Mouse (Mus musculus) MEL (cell line): ENCODE data around the gene Fer. TPM values are rescaled to one million over a fixed set of nuclear protein-coding genes. Genes with fewer than 3 reads are reported as not detected.

ENCODE experiments used
- DNase-seq: peaks from one replicate; pipeline ENCODE4 v3.0.0; 2011; ENCODE audit warnings: low read depth, low spot score
- H3K27ac ChIP-seq: 2 replicates; pipeline ENCODE4 v1.5.1; 2012; ENCODE audit warnings: low read depth, mild to moderate bottlenecking, control low read depth, low read length, moderate library complexity; ENCODE audit not compliant: control insufficient read depth
- H3K27me3 ChIP-seq, 2 experiments: fragments of 150-350 bp in 1 of 2; sonication (generic) in 1 of 2; 2 replicates each; pipeline ENCODE4 v1.6.1; 2012; ENCODE audit warnings: low read length in 2 of 2, mild to moderate bottlenecking in 2 of 2, improper control_type of control experiment in 1 of 2, moderate library complexity in 1 of 2; ENCODE audit not compliant: insufficient read depth in 2 of 2, control insufficient read depth in 1 of 2
- H3K36me3 ChIP-seq, 2 experiments: 2 replicates each; pipeline ENCODE4 v1.6.1; 2012 to 2014; ENCODE audit warnings: low read length in 2 of 2, improper control_type of control experiment in 1 of 2, inconsistent platforms in 1 of 2, mild to moderate bottlenecking in 1 of 2; ENCODE audit not compliant: insufficient read depth in 2 of 2, control insufficient read depth in 1 of 2
- H3K4me1 ChIP-seq, 2 experiments: fragments of 150-350 bp in 1 of 2; sonication (generic) in 1 of 2; 2 replicates each; pipeline ENCODE4 v1.6.1; 2012; ENCODE audit warnings: low read length in 2 of 2, improper control_type of control experiment in 1 of 2, mild to moderate bottlenecking in 1 of 2; ENCODE audit not compliant: insufficient read depth in 2 of 2, control insufficient read depth in 1 of 2
- H3K4me3 ChIP-seq, 2 experiments: fragments of 150-350 bp in 1 of 2; sonication (generic) in 1 of 2; 2 replicates each; pipeline ENCODE4 v1.5.1; 2012; ENCODE audit warnings: low read depth in 2 of 2, low read length in 2 of 2, mild to moderate bottlenecking in 2 of 2, moderate library complexity in 2 of 2, control low read depth in 1 of 2, improper control_type of control experiment in 1 of 2; ENCODE audit not compliant: control insufficient read depth in 1 of 2, insufficient read depth in 1 of 2
- H3K79me2 ChIP-seq: 2 replicates; pipeline ENCODE4 v1.6.1; 2012; ENCODE audit warnings: mild to moderate bottlenecking, low read length, moderate library complexity; ENCODE audit not compliant: control insufficient read depth, poor library complexity, insufficient read depth
- H3K9ac ChIP-seq: 2 replicates; pipeline ENCODE4 v1.6.1; 2012; ENCODE audit warnings: low read depth, mild to moderate bottlenecking, control low read depth, low read length, moderate library complexity; ENCODE audit not compliant: control insufficient read depth, poor library complexity, severe bottlenecking
- H3K9me3 ChIP-seq: fragments of 150-350 bp; sonication (generic); replicated peaks from 2 replicates; pipeline ENCODE4 v1.6.1; 2012; ENCODE audit warnings: mild to moderate bottlenecking, low read length, improper control_type of control experiment, moderate library complexity; ENCODE audit not compliant: insufficient read depth
- CHD1 ChIP-seq: IDR thresholded peaks from 2 replicates; pipeline ENCODE4 v1.6.1; 2012; ENCODE audit warnings: low read depth, mild to moderate bottlenecking, inconsistent platforms, low read length, improper control_type of control experiment
- CTCF ChIP-seq, 3 experiments: IDR thresholded peaks in 2 of 3; conservative IDR thresholded peaks in 1 of 3; 2 replicates each; pipeline ENCODE4 v1.5.1; 2011 to 2012; ENCODE audit warnings: low read length in 3 of 3, low read depth in 2 of 3, mild to moderate bottlenecking in 2 of 3, improper control_type of control experiment in 1 of 3, inconsistent platforms in 1 of 3, mixed read lengths in 1 of 3, moderate library complexity in 1 of 3; ENCODE audit not compliant: control insufficient read depth in 1 of 3, insufficient read depth in 1 of 3, poor library complexity in 1 of 3, severe bottlenecking in 1 of 3
- ELF1 ChIP-seq: IDR thresholded peaks from 2 replicates; pipeline ENCODE4 v1.6.1; 2014; ENCODE audit warnings: low read depth, mild to moderate bottlenecking, inconsistent platforms, low read length, improper control_type of control experiment, moderate library complexity
- EP300 ChIP-seq, 2 experiments: IDR thresholded peaks; 2 replicates each; pipeline ENCODE4 v1.6.1; 2011; ENCODE audit warnings: improper control_type of control experiment in 2 of 2, low read length in 2 of 2, low read depth in 1 of 2, mild to moderate bottlenecking in 1 of 2
- GABPA ChIP-seq: IDR thresholded peaks from 2 replicates; pipeline ENCODE4 v1.6.1; 2012; ENCODE audit warnings: low read depth, mild to moderate bottlenecking, inconsistent platforms, low read length, improper control_type of control experiment, moderate library complexity
- HCFC1 ChIP-seq: IDR thresholded peaks from 2 replicates; pipeline ENCODE4 v1.6.1; 2012; ENCODE audit warnings: low read depth, mild to moderate bottlenecking, inconsistent platforms, low read length, improper control_type of control experiment, moderate library complexity
- MAFK ChIP-seq: IDR thresholded peaks from 2 replicates; pipeline ENCODE4 v1.6.1; 2011; ENCODE audit warnings: low read depth, mild to moderate bottlenecking, low read length, improper control_type of control experiment, borderline replicate concordance
- MAZ ChIP-seq: IDR thresholded peaks from 2 replicates; pipeline ENCODE4 v1.6.1; 2012; ENCODE audit warnings: low read depth, mild to moderate bottlenecking, inconsistent platforms, low read length, improper control_type of control experiment
- MEF2A ChIP-seq: IDR thresholded peaks from 2 replicates; pipeline ENCODE4 v1.6.1; 2014; ENCODE audit warnings: low read depth, mild to moderate bottlenecking, inconsistent platforms, low read length, improper control_type of control experiment; ENCODE audit not compliant: poor library complexity, insufficient replicate concordance, severe bottlenecking; ENCODE audit errors: extremely low read depth
- MXI1 ChIP-seq: IDR thresholded peaks from 2 replicates; pipeline ENCODE4 v1.6.1; 2011; ENCODE audit warnings: mild to moderate bottlenecking, low read depth, low read length, improper control_type of control experiment
- POLR2AphosphoS2 ChIP-seq: IDR thresholded peaks from 2 replicates; pipeline ENCODE4 v1.6.1; 2011; ENCODE audit warnings: low read length, improper control_type of control experiment
- RAD21 ChIP-seq: IDR thresholded peaks from 2 replicates; pipeline ENCODE4 v1.6.1; 2011; ENCODE audit warnings: mild to moderate bottlenecking, low read depth, low read length, improper control_type of control experiment
- SIN3A ChIP-seq: IDR thresholded peaks from 2 replicates; pipeline ENCODE4 v1.6.1; 2012; ENCODE audit warnings: low read length, improper control_type of control experiment, inconsistent platforms
- UBTF ChIP-seq: IDR thresholded peaks from 2 replicates; pipeline ENCODE4 v1.6.1; 2012; ENCODE audit warnings: low read depth, mild to moderate bottlenecking, inconsistent platforms, low read length, improper control_type of control experiment, moderate library complexity, borderline replicate concordance; ENCODE audit not compliant: insufficient read depth
- USF2 ChIP-seq, 2 experiments: IDR thresholded peaks; 2 replicates each; pipeline ENCODE4 v1.6.1; 2011 to 2012; ENCODE audit warnings: improper control_type of control experiment in 2 of 2, low read length in 2 of 2, borderline replicate concordance in 1 of 2, inconsistent platforms in 1 of 2, low read depth in 1 of 2, mild to moderate bottlenecking in 1 of 2; ENCODE audit not compliant: insufficient read depth in 1 of 2
- ZC3H11A ChIP-seq: IDR thresholded peaks from 2 replicates; pipeline ENCODE4 v1.6.1; 2012; ENCODE audit warnings: low read depth, mild to moderate bottlenecking, inconsistent platforms, low read length, improper control_type of control experiment
- ZKSCAN1 ChIP-seq: IDR thresholded peaks from 2 replicates; pipeline ENCODE4 v1.6.1; 2012; ENCODE audit warnings: low read depth, mild to moderate bottlenecking, inconsistent platforms, low read length, improper control_type of control experiment, moderate library complexity
- ZMIZ1 ChIP-seq: IDR thresholded peaks from 2 replicates; pipeline ENCODE4 v1.6.1; 2012; ENCODE audit warnings: low read depth, mild to moderate bottlenecking, inconsistent platforms, low read length, improper control_type of control experiment, moderate library complexity
- ZNF384 ChIP-seq: IDR thresholded peaks from 2 replicates; pipeline ENCODE4 v1.6.1; 2012; ENCODE audit warnings: low read depth, mild to moderate bottlenecking, inconsistent platforms, low read length, improper control_type of control experiment
- polyA plus RNA-seq, 2 experiments: library from polyadenylated mRNA; stranded (reverse) in 1 of 2; unstranded in 1 of 2; fragments of >175 nt in 1 of 2; fragments of >200 nt in 1 of 2; gene quantifications; 2 replicates each; pipeline versions ENCODE4 v1.2.1 to v1.2.4; 2012; ENCODE audit warnings: low replicate concordance in 2 of 2, low read depth in 1 of 2; ENCODE audit not compliant: insufficient read length in 2 of 2, insufficient read depth in 1 of 2, missing spikeins in 1 of 2
- total RNA-seq: library from RNA; depleted of rRNA; stranded (reverse); fragments of 300-350 nt; gene quantifications from 2 replicates; pipeline ENCODE4 v1.2.3, GENCODE M21; 2012

Fer gene
- total and polyA plus RNA-seq, 3 experiments = 8.5 to 11.2 TPM; not detected in 1

- no peak overlapping the region for H3K27ac ChIP-seq
- no peaks in the 10 kb centered on the region for H3K79me2 ChIP-seq
- peaks cover 0 to 6% of the 10 kb centered on the region in 2 experiments; a peak in 2 of 4 replicates for H3K36me3 ChIP-seq
- TF ChIP-seq SIN3A (no peak), USF2 (IDR thresholded peaks at IDR 0.05; ENCODE audit: borderline replicate concordance in 1 of 2, insufficient read depth in 1 of 2, low read depth in 1 of 2, low read length in 2 of 2) (no peak), POLR2AphosphoS2 (no peak), RAD21 (no peak), ZKSCAN1 (no peak), EP300 (IDR thresholded peaks at IDR 0.05; ENCODE audit: low read depth in 1 of 2, low read length in 2 of 2) (no peak), GABPA (no peak), MAFK (no peak), MXI1 (no peak), CHD1 (no peak), ZMIZ1 (no peak), ZNF384 (no peak), MAZ (no peak), ZC3H11A (no peak), MEF2A (no peak), HCFC1 (no peak)
- DNase-seq = no peak
- no peak overlapping the region for H3K4me3 ChIP-seq
- no peak overlapping the region for H3K9ac ChIP-seq
- H3K9me3 ChIP-seq = no peaks in the 10 kb centered on the region
- H3K27me3 ChIP-seq = no peaks in the 10 kb centered on the region
- peaks cover 3 to 5% of the 10 kb centered on the region in 2 experiments; a peak in 2 of 4 replicates for H3K4me1 ChIP-seq
Observed at GRCm38 (mm10) chr17:64100172-64100510, 237.3 kb downstream of the Fer start.

- H3K79me2 ChIP-seq = no peaks in the 10 kb centered on the region
- TF ChIP-seq MAZ (no peak), UBTF (no peak), ELF1 (no peak), CTCF (IDR thresholded peaks at IDR 0.05 in 2 of 3, conservative IDR thresholded peaks at IDR 0.05 in 1 of 3; ENCODE audit: control insufficient read depth in 1 of 3, insufficient read depth in 1 of 3, low read depth in 2 of 3, low read length in 3 of 3, poor library complexity in 1 of 3, severe bottlenecking in 1 of 3) (no peak)
- TF ChIP-seq, all 39 proteins: peak for 0
- no peaks in the 10 kb centered on the region for H3K27me3 ChIP-seq
- H3K36me3 ChIP-seq = no peaks in the 10 kb centered on the region
- H3K9me3 ChIP-seq = no peaks in the 10 kb centered on the region
- DNase-seq = no peak
- H3K4me1 ChIP-seq = no peaks in the 10 kb centered on the region; a peak in 1 of 4 replicates
- H3K9ac ChIP-seq = no peak overlapping the region
- no peak overlapping the region for H3K4me3 ChIP-seq
- H3K27ac ChIP-seq = no peak overlapping the region
Observed at GRCm38 (mm10) chr17:64108773-64109172, 245.9 kb downstream of the Fer start.
